8 mouse cellular contexts compared by ENCODE assay signal in the genomic region with DNA sequence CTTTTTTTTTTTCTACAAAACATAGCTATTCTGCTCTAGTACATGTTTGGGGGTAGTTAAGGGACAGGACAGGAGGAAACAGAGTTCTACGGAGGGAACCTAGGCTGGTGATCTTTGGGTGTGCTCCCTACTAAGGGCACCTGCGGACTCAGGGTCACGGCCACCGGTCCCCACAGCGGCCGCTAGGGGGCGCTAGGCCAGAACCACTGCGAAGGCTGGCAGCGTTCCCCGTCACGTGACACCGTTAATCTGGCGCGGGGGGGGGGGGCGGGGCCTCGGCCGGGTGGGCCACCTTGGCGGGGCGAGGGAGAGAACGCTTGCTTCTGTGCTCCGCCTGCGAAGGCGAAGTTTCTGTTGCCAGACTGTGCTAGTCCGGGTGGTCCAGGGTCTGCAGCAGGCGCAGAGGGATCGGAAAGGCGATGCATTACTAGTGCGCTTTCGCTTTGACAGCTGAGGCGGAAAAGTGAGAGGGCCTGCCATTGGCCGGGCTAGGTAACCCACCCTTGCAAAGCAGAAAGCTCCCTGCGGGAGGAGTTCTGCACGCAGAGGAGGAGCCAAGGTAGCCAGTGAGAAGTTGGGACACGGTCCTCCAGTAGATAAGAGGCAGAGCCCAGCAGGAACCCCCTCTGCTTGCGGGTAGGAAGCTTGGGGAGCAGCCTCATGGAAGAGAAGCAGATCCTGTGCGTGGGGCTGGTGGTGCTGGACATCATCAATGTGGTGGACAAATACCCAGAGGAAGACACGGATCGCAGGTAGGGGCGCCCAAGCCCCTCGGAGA. TPM values are rescaled to one million over a fixed set of nuclear protein-coding genes. Genes with fewer than 3 reads are reported as not detected.
DNase-seq lines count a peak whose midpoint lies in the region; ATAC-seq lines count a peak whose summit lies in the region.

Khk (plus strand) TSS at position 176 of the 778 bp plus-strand sequence.

- peak; percentile 81 for ATAC-seq in inflammation-experienced regulatory T-cells, adult 6 months
- ATAC-seq in megakaryocyte progenitor cell, adult 5-6 weeks (replicated peaks; ENCODE audit: poor library complexity): peak; percentile 91

- intact Hi-C loops in left cerebral cortex, postnatal 10 days (cut with DNase I): loop anchor here (10.0 kb wide), 1 partner anchor 707 kb away; no protein-coding TSS in a partner anchor

- DNase-seq in adrenal gland, adult 18-20 months (ENCODE audit: low spot score in 2 of 2): peak; percentile 92 to 95
- DNase-seq in embryo, embryonic 10.5 days (ENCODE audit: low spot score): peak; percentile 92
- peak; percentile 83 for DNase-seq in gastrocnemius, postnatal 25 days
- DNase-seq in left cerebral cortex, postnatal 10 days (ENCODE audit: extremely low spot score in 1 of 2, low spot score in 2 of 2): peak; percentile 77 to 93
- peak; percentile 87 to 89 for DNase-seq in right cerebral cortex, postnatal 10 days (ENCODE audit: low spot score in 2 of 2)
- peak; percentile 91 for DNase-seq in urinary bladder, postnatal 14 days (ENCODE audit: low spot score)

RNA-seq across cellular contexts. Expression of gene Khk, which starts in this region (rescaled TPM):
- total RNA-seq in adrenal gland, adult 18-20 months (2021): 10 to 100 TPM; 58.3 to 59.0 TPM
- total RNA-seq in gastrocnemius, postnatal 25 days (2021): 10 to 100 TPM; 25.2 to 34.5 TPM
- polyA plus RNA-seq in inflammation-experienced regulatory T-cells, adult 6 months (2017; shearing (Covaris generic)): 10 to 100 TPM; 10.8 to 26.3 (median 24.3) TPM
- total RNA-seq in left cerebral cortex, postnatal 10 days (2021): 1 to 10 TPM; 7.3 to 8.0 TPM
- total RNA-seq in megakaryocyte progenitor cell, adult 5-6 weeks (2015): 74.3 and 88.2 TPM in 2 replicates
- total RNA-seq in megakaryocyte progenitor cell, adult 5-6 weeks (2017): 62.2 and 82.9 TPM in 2 replicates

Comparison
In these comparisons a context has a peak if more than half of its experiments do, and no peak if none do; other contexts are left out.
1. Peak in every context shown above with its lines: DNase-seq and ATAC-seq.